Mouse (Mus musculus) neural tube, embryonic 14.5 days (tissue): ENCODE data around the gene Resp18. TPM values are rescaled to one million over a fixed set of nuclear protein-coding genes. Genes with fewer than 3 reads are reported as not detected.

Experiments used
- ATAC-seq: fragments of 200-750 bp; cut with Nextera tagmentation; 2 replicates; pipeline ENCODE4 v1.8.0; 2017; ENCODE audit warnings: low read depth, mild to moderate bottlenecking, moderate TSS enrichment, moderate library complexity
- H3K27ac ChIP-seq: fragments of 300-500 bp; sonication (generic); 2 replicates; pipeline ENCODE4 v1.5.1; 2014; ENCODE audit warnings: low read depth, mild to moderate bottlenecking, control low read depth, low read length, moderate library complexity, mixed read lengths
- H3K27me3 ChIP-seq: fragments of 300-500 bp; sonication (generic); 2 replicates; pipeline ENCODE4 v1.6.1; 2014; ENCODE audit warnings: low read length; ENCODE audit not compliant: control insufficient read depth, insufficient read depth
- H3K36me3 ChIP-seq: fragments of 300-500 bp; sonication (generic); 2 replicates; pipeline ENCODE4 v1.6.1; 2014; ENCODE audit warnings: low read length, mixed read lengths; ENCODE audit not compliant: control insufficient read depth, insufficient read depth
- H3K4me1 ChIP-seq: fragments of 300-500 bp; sonication (generic); 2 replicates; pipeline ENCODE4 v1.6.1; 2014; ENCODE audit warnings: low read length; ENCODE audit not compliant: control insufficient read depth, insufficient read depth
- H3K4me2 ChIP-seq: fragments of 300-500 bp; sonication (generic); 2 replicates; pipeline ENCODE4 v1.6.1; 2014; ENCODE audit warnings: mild to moderate bottlenecking, low read depth, low read length, control low read depth
- H3K4me3 ChIP-seq: fragments of 300-500 bp; sonication (generic); 2 replicates; pipeline ENCODE4 v1.5.1; 2014; ENCODE audit warnings: low read depth, low read length, control low read depth, mixed read lengths
- H3K9ac ChIP-seq: fragments of 300-500 bp; sonication (generic); replicated peaks from 2 replicates; pipeline ENCODE4 v1.6.1; 2014; ENCODE audit warnings: low read depth, mild to moderate bottlenecking, control low read depth, low read length, mixed read lengths
- H3K9me3 ChIP-seq: fragments of 300-500 bp; sonication (generic); 2 replicates; pipeline ENCODE4 v1.6.1; 2016; ENCODE audit warnings: low read length; ENCODE audit not compliant: control insufficient read depth
- WGBS: fragments of 180-500 bp; shearing (Covaris S2); extraction: QIAGEN DNeasy Blood & Tissue Kit; methylation state at CpG from one replicate; pipeline ENCODE4 v1.1.7; 2014; 5-methylcytosine and 5-hydroxymethylcytosine counted together
- polyA plus RNA-seq: library from polyadenylated mRNA; unstranded; fragments of >200 nt; fragmentation: Nextera tagmentation; extraction: Ambion mirVana; gene quantifications from 2 replicates; pipeline ENCODE4 v1.2.1, GENCODE M21; 2014

The Resp18 gene
- 193 and 254 TPM in 2 replicates for polyA plus RNA-seq

GRCm38 (mm10) chr1:75278228-75278627, at the start of gene Resp18:
Resp18 (minus strand) TSS chr1:75278415.
- Histone ChIP-seq H3K4me2 (peak within 1 kb of the TSS; percentile 53), H3K27me3 (no peaks in the 10 kb centered on the region; the same call in 1 of the 2 replicates), H3K4me1 (no peaks in the 10 kb centered on the region), H3K36me3 (no peaks in the 10 kb centered on the region), H3K27ac (peak within 1 kb of the TSS; percentile 44), H3K9me3 (no peaks in the 10 kb centered on the region), H3K9ac (peak within 1 kb of the TSS; percentile 51), H3K4me3 (peak within 1 kb of the TSS; percentile 41)
- 3% methylated on average over 13 of the region's 13 CpGs for WGBS
- ATAC-seq, result peak; percentile 66

- Histone ChIP-seq H3K4me2 (no peak overlapping the region), H3K36me3 (no peaks in the 10 kb centered on the region), H3K9me3 (no peaks in the 10 kb centered on the region), H3K27ac (no peak overlapping the region), H3K9ac (no peak overlapping the region), H3K4me1 (no peaks in the 10 kb centered on the region), H3K4me3 (no peak overlapping the region), H3K27me3 (no peaks in the 10 kb centered on the region)
- ATAC-seq, result no peak
These were observed 49.2 kb upstream of the Resp18 start for GRCm38 (mm10) chr1:75327461-75327860.

- H3K9me3 ChIP-seq, result no peaks in the 10 kb centered on the region
- H3K4me2 ChIP-seq, result no peak overlapping the region
- H3K4me3 ChIP-seq, result no peak overlapping the region
- no peaks in the 10 kb centered on the region for H3K27me3 ChIP-seq
- H3K4me1 ChIP-seq, result peaks cover 8% of the 10 kb centered on the region; the same call in 1 of the 2 replicates
- H3K9ac ChIP-seq, result no peak overlapping the region
- no peak for ATAC-seq
- peaks cover 9% of the 10 kb centered on the region; the same call in 1 of the 2 replicates for H3K36me3 ChIP-seq
- WGBS, result 93% methylated on average over 10 of the region's 10 CpGs
- H3K27ac ChIP-seq, result no peak overlapping the region
These were observed 41.0 kb upstream of the Resp18 start for GRCm38 (mm10) chr1:75319166-75319565.

- H3K27ac ChIP-seq, result no peak overlapping the region
- ATAC-seq, result no peak
- 87% methylated on average over 4 of the region's 4 CpGs for WGBS
- H3K9me3 ChIP-seq, result no peaks in the 10 kb centered on the region
- no peak overlapping the region for H3K4me2 ChIP-seq
- H3K4me3 ChIP-seq, result no peak overlapping the region
- H3K36me3 ChIP-seq, result peaks cover 9% of the 10 kb centered on the region; the same call in 1 of the 2 replicates
- no peak overlapping the region for H3K9ac ChIP-seq
- peaks cover 8% of the 10 kb centered on the region; the same call in 1 of the 2 replicates for H3K4me1 ChIP-seq
- H3K27me3 ChIP-seq, result no peaks in the 10 kb centered on the region
These were observed 40.5 kb upstream of the Resp18 start for GRCm38 (mm10) chr1:75318736-75319135.

- H3K36me3 ChIP-seq, result peaks cover 12% of the 10 kb centered on the region; the same call in 1 of the 2 replicates
- 0 out of 2 replicates have a peak overlapping the region, but pooled peaks have one; percentile 16 for H3K4me3 ChIP-seq
- ATAC-seq, result no peak
- no peak overlapping the region; the same call in 1 of the 2 replicates for H3K9ac ChIP-seq
- H3K4me1 ChIP-seq, result peaks cover 8% of the 10 kb centered on the region; the same call in 1 of the 2 replicates
- WGBS, result 73% methylated on average over 3 of the region's 3 CpGs
- no peaks in the 10 kb centered on the region for H3K9me3 ChIP-seq
- H3K4me2 ChIP-seq, result peak overlapping the region; percentile 42
- no peaks in the 10 kb centered on the region for H3K27me3 ChIP-seq
- peak overlapping the region; percentile 64 for H3K27ac ChIP-seq
These were observed 40.1 kb upstream of the Resp18 start for GRCm38 (mm10) chr1:75318301-75318700.

GRCm38 (mm10) chr1:75317241-75318201, 39.3 kb upstream of the Resp18 start, which contains the start of gene Dnpep:
Dnpep (minus strand) TSS chr1:75317990.
- Histone ChIP-seq H3K4me2 (peak within 1 kb of the TSS; percentile 74), H3K9me3 (no peaks in the 10 kb centered on the region), H3K4me1 (peaks cover 8% of the 10 kb centered on the region; the same call in 1 of the 2 replicates), H3K4me3 (peak within 1 kb of the TSS; percentile 72), H3K36me3 (peaks cover 19% of the 10 kb centered on the region; the same call in 1 of the 2 replicates), H3K27ac (peak within 1 kb of the TSS; percentile 87), H3K27me3 (no peaks in the 10 kb centered on the region), H3K9ac (peak within 1 kb of the TSS; percentile 68)
- under 1% methylated on average over 92 of the region's 92 CpGs for WGBS
- peak; percentile 97 for ATAC-seq

- Histone ChIP-seq H3K36me3 (peaks cover 26% of the 10 kb centered on the region), H3K9me3 (no peaks in the 10 kb centered on the region), H3K4me1 (peaks cover 8% of the 10 kb centered on the region; the same call in 1 of the 2 replicates), H3K4me2 (peak overlapping the region; percentile 74), H3K4me3 (peak overlapping the region; percentile 72), H3K9ac (peak overlapping the region; percentile 68), H3K27me3 (no peaks in the 10 kb centered on the region), H3K27ac (peak overlapping the region; percentile 87)
- peak; percentile 35 for ATAC-seq
- 0% methylated on average over 20 of the region's 20 CpGs for WGBS
These were observed 38.6 kb upstream of the Resp18 start for GRCm38 (mm10) chr1:75316861-75317240.

GRCm38 (mm10) chr1:75315456-75316365, 37.5 kb upstream of the Resp18 start:
- Histone ChIP-seq H3K4me1 (peaks cover 8% of the 10 kb centered on the region; the same call in 1 of the 2 replicates), H3K36me3 (peaks cover 35% of the 10 kb centered on the region), H3K27me3 (no peaks in the 10 kb centered on the region), H3K27ac (no peak overlapping the region), H3K4me2 (peak overlapping the region; percentile 74), H3K9ac (peak overlapping the region; percentile 68), H3K4me3 (peak overlapping the region; percentile 72), H3K9me3 (no peaks in the 10 kb centered on the region)
- WGBS, result 89% methylated on average over 29 of the region's 29 CpGs
- no peak for ATAC-seq
